Mouse (Mus musculus): Measurements from ENCODE around the gene Trp53tg5. TPM values are rescaled to one million over a fixed set of nuclear protein-coding genes. Genes with fewer than 3 reads are reported as not detected.

Gene Trp53tg5
- not detected in 2 replicates for polyA plus RNA-seq (2015; fragmentation: Nextera tagmentation; extraction: Ambion mirVana)

- Histone ChIP-seq H3K4me3 (ENCODE audit: low read depth, low read length) (no peak within 1 kb of the TSS), H3K27me3 (ENCODE audit: control insufficient read depth, insufficient read depth, low read length) (no peaks in the 10 kb centered on the region), H3K4me1 (replicated peaks; ENCODE audit: control insufficient read depth, insufficient read depth) (no peaks in the 10 kb centered on the region), H3K27ac (replicated peaks) (no peak within 1 kb of the TSS), H3K9me3 (ENCODE audit: control insufficient read depth, low read length) (no peaks in the 10 kb centered on the region), H3K4me2 (replicated peaks; ENCODE audit: low read depth) (no peak within 1 kb of the TSS), H3K9ac (ENCODE audit: low read length) (no peak within 1 kb of the TSS), H3K36me3 (ENCODE audit: control insufficient read depth, insufficient read depth, low read length) (0 out of 2 replicates have a peak, but pooled peaks cover 4% of the 10 kb centered on the region)
- TF ChIP-seq EP300 (optimal IDR thresholded peaks at IDR 0.05) (no peak), CTCF (IDR thresholded peaks at IDR 0.05; ENCODE audit: low read depth) (no peak)
- ATAC-seq (ENCODE audit: low FRiP score, low TSS enrichment) (no peak), DNase-seq (ENCODE audit: low spot score) (no peak)
- WGBS = 89% methylated on average over 6 of the region's 6 CpGs
These were observed at the start of gene Trp53tg5 for GRCm38 (mm10) chr2:164473624-164474023. Gene Trp53tg5, minus strand, starts transcription at chr2:164473724.

DNA sequence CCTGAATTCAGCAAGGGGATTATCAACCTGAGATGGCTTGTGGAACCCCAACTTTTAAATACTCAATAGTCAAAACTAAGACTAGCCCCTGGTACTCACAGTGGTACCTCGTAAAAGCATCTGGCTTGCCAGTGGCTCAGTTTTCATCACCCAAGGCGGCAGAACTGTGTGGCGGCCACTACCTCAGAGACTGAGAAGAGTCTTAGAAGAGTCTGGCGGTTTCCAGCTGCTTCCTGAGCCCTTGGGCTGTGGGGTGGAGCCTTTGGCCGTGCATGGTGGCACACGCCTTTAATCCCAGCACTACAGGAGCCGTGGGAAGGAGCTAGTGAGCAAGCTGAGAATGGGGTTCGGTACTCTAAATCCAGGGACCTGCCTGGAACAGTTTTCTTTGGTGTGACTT lies 48.8 kb upstream of the Trp53tg5 start:
- 23% methylated on average over 8 of the region's 8 CpGs for WGBS

GRCm38 (mm10) chr2:164521841-164522240 lies 48.3 kb upstream of the Trp53tg5 start:
- no peak overlapping the region for H3K9ac ChIP-seq (ENCODE audit: low read length)
- peak overlapping the region; percentile 4 for H3K4me2 ChIP-seq (replicated peaks; ENCODE audit: low read depth)
- DNase-seq (ENCODE audit: low spot score) = peak; percentile 60
- 11% methylated on average over 11 of the region's 11 CpGs for WGBS
- H3K27ac ChIP-seq (replicated peaks) = peak overlapping the region; percentile 5
- TF ChIP-seq CTCF (IDR thresholded peaks at IDR 0.05; ENCODE audit: low read depth) = no peak
- TF ChIP-seq EP300 (optimal IDR thresholded peaks at IDR 0.05) = no peak
- no peak overlapping the region for H3K4me3 ChIP-seq (ENCODE audit: low read depth, low read length)
- peak; percentile 64 for ATAC-seq (ENCODE audit: low FRiP score, low TSS enrichment)
- no peaks in the 10 kb centered on the region for H3K36me3 ChIP-seq (ENCODE audit: control insufficient read depth, insufficient read depth, low read length)
- H3K4me1 ChIP-seq (replicated peaks; ENCODE audit: control insufficient read depth, insufficient read depth) = no peaks in the 10 kb centered on the region
- no peaks in the 10 kb centered on the region for H3K9me3 ChIP-seq (ENCODE audit: control insufficient read depth, low read length)
- no peaks in the 10 kb centered on the region for H3K27me3 ChIP-seq (ENCODE audit: control insufficient read depth, insufficient read depth, low read length)

More for the DNA sequence above, 48.8 kb upstream of the Trp53tg5 start:
- Histone ChIP-seq H3K4me1 (replicated peaks; ENCODE audit: control insufficient read depth, insufficient read depth) (no peaks in the 10 kb centered on the region), H3K4me3 (ENCODE audit: low read depth, low read length) (no peak overlapping the region), H3K4me2 (replicated peaks; ENCODE audit: low read depth) (peak overlapping the region; percentile 4), H3K9ac (ENCODE audit: low read length) (no peak overlapping the region), H3K27me3 (ENCODE audit: control insufficient read depth, insufficient read depth, low read length) (no peaks in the 10 kb centered on the region), H3K36me3 (ENCODE audit: control insufficient read depth, insufficient read depth, low read length) (no peaks in the 10 kb centered on the region), H3K27ac (replicated peaks) (peak overlapping the region; percentile 5), H3K9me3 (ENCODE audit: control insufficient read depth, low read length) (no peaks in the 10 kb centered on the region)
- TF ChIP-seq CTCF (IDR thresholded peaks at IDR 0.05; ENCODE audit: low read depth) (no peak), EP300 (optimal IDR thresholded peaks at IDR 0.05) (no peak)
- ATAC-seq (ENCODE audit: low FRiP score, low TSS enrichment) (peak; percentile 40; the same call in 1 of the 2 replicates), DNase-seq (ENCODE audit: low spot score) (peak; percentile 45)

DNA sequence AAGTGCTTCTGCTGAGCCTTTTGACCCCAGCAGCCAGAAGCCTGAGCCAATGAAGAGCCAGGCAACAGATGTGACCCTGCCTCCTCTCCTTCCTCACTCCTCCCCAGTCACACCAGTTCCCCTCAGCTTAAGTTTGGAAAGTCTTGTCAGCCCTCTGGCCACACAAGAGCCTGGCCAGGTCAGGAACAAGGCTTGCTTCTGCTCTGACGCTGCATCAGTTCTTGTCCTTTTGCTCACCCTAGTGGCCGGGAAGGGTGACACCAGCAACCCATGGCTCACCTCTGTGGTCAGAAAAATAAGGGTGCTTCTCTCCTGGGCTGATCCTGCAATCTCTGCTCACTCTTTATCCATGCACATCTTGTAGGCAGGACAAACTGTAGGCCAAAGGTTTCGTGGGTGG lies 47.3 kb upstream of the Trp53tg5 start:
- no peak overlapping the region for H3K27ac ChIP-seq (replicated peaks)
- H3K27me3 ChIP-seq (ENCODE audit: control insufficient read depth, insufficient read depth, low read length) = no peaks in the 10 kb centered on the region
- 20% methylated on average over 3 of the region's 3 CpGs for WGBS
- TF ChIP-seq CTCF (IDR thresholded peaks at IDR 0.05; ENCODE audit: low read depth) (peak; percentile 89), EP300 (optimal IDR thresholded peaks at IDR 0.05) (no peak)
- H3K9me3 ChIP-seq (ENCODE audit: control insufficient read depth, low read length) = no peaks in the 10 kb centered on the region
- H3K9ac ChIP-seq (ENCODE audit: low read length) = no peak overlapping the region
- ATAC-seq (ENCODE audit: low FRiP score, low TSS enrichment) = peak; percentile 75
- H3K4me1 ChIP-seq (replicated peaks; ENCODE audit: control insufficient read depth, insufficient read depth) = no peaks in the 10 kb centered on the region
- DNase-seq (ENCODE audit: low spot score) = peak; percentile 71
- H3K4me3 ChIP-seq (ENCODE audit: low read depth, low read length) = no peak overlapping the region
- H3K36me3 ChIP-seq (ENCODE audit: control insufficient read depth, insufficient read depth, low read length) = no peaks in the 10 kb centered on the region
- no peak overlapping the region for H3K4me2 ChIP-seq (replicated peaks; ENCODE audit: low read depth)

DNA sequence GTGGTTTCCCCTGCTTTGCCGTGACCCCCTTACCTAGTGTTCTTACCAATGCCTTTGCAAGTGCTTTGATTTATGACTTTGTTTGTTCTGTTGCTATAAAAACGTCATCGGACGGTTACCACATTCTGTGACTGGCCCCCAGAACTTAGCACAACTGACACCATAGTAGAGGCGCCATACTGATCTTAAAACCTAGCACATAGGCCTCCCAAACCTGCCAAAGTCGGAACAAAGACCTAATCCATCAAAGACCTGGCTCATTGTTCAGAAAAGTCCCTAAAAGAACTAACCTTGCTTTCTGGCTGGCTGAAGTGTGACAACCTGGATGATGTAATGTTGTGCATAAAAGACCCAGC lies 45.6 kb upstream of the Trp53tg5 start:
- H3K4me2 ChIP-seq (replicated peaks; ENCODE audit: low read depth) = no peak overlapping the region
- no peak for DNase-seq (ENCODE audit: low spot score)
- H3K27ac ChIP-seq (replicated peaks) = peak overlapping the region; percentile 71
- no peak overlapping the region for H3K4me3 ChIP-seq (ENCODE audit: low read depth, low read length)
- no peaks in the 10 kb centered on the region for H3K9me3 ChIP-seq (ENCODE audit: control insufficient read depth, low read length)
- H3K27me3 ChIP-seq (ENCODE audit: control insufficient read depth, insufficient read depth, low read length) = no peaks in the 10 kb centered on the region
- H3K36me3 ChIP-seq (ENCODE audit: control insufficient read depth, insufficient read depth, low read length) = no peaks in the 10 kb centered on the region
- H3K9ac ChIP-seq (ENCODE audit: low read length) = no peak overlapping the region
- 48% methylated on average over 6 of the region's 6 CpGs for WGBS
- no peaks in the 10 kb centered on the region for H3K4me1 ChIP-seq (replicated peaks; ENCODE audit: control insufficient read depth, insufficient read depth)
- ATAC-seq (ENCODE audit: low FRiP score, low TSS enrichment) = no peak
- TF ChIP-seq EP300 (optimal IDR thresholded peaks at IDR 0.05) (no peak), CTCF (IDR thresholded peaks at IDR 0.05; ENCODE audit: low read depth) (no peak)

DNA sequence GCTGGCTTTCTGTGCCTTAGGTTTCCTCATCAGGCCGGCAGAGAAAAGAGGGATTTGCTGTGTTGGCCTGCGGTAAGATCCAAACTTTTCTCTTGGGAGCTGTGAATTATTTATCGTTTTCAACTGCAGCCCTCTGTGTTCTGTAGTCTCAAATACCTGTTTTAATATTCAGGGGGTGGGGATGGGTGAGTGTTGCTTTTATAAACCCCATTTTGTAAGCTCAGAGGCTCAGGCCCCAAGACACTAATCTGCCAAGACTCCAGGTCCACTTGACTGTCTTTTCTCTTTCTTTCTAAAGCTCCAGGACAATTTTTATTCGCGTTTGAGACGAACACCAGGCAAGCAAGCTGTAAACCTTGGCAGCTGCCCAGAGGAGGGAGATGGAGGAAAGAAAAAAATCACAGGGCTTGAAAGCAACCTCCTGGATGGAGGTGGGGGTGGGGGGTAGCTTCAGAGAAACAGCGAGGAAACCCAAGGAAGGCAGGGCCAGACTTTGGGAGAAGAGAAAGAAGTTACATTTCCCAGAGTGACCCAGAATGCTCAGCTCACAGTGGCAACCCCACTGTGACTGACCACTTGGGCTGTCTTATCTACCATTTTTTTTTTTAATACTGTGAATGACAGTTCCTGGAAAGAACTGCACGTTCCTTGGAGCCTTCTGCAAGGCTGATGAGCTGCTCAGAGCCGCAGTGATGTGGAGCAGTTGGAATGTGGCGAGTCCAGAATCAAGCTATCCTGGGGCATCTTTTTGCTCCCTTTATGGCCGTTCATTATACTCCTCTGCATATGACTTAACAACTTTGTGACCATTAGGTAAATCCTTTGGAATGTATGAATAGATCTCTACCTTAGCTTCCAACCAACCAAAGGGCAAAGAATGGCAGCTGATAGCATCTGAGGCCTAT lies 45.0 kb upstream of the Trp53tg5 start:
- no peak for ATAC-seq (ENCODE audit: low FRiP score, low TSS enrichment)
- no peak for DNase-seq (ENCODE audit: low spot score)
- WGBS = 34% methylated on average over 11 of the region's 11 CpGs

More for the DNA sequence above, 45.0 kb upstream of the Trp53tg5 start:
- H3K4me1 ChIP-seq (replicated peaks; ENCODE audit: control insufficient read depth, insufficient read depth) = no peaks in the 10 kb centered on the region
- no peak for TF ChIP-seq CTCF (IDR thresholded peaks at IDR 0.05; ENCODE audit: low read depth)
- no peak for TF ChIP-seq EP300 (optimal IDR thresholded peaks at IDR 0.05)
- H3K27me3 ChIP-seq (ENCODE audit: control insufficient read depth, insufficient read depth, low read length) = no peaks in the 10 kb centered on the region
- no peaks in the 10 kb centered on the region for H3K36me3 ChIP-seq (ENCODE audit: control insufficient read depth, insufficient read depth, low read length)
- no peak overlapping the region for H3K4me3 ChIP-seq (ENCODE audit: low read depth, low read length)
- no peak overlapping the region for H3K4me2 ChIP-seq (replicated peaks; ENCODE audit: low read depth)
- H3K9ac ChIP-seq (ENCODE audit: low read length) = no peak overlapping the region
- H3K27ac ChIP-seq (replicated peaks) = peak overlapping the region; percentile 71
- H3K9me3 ChIP-seq (ENCODE audit: control insufficient read depth, low read length) = no peaks in the 10 kb centered on the region

All from stomach, postnatal 0 days (tissue).